Mouse (Mus musculus): ENCODE results near the gene Snrk.

Snrk gene

DNA sequence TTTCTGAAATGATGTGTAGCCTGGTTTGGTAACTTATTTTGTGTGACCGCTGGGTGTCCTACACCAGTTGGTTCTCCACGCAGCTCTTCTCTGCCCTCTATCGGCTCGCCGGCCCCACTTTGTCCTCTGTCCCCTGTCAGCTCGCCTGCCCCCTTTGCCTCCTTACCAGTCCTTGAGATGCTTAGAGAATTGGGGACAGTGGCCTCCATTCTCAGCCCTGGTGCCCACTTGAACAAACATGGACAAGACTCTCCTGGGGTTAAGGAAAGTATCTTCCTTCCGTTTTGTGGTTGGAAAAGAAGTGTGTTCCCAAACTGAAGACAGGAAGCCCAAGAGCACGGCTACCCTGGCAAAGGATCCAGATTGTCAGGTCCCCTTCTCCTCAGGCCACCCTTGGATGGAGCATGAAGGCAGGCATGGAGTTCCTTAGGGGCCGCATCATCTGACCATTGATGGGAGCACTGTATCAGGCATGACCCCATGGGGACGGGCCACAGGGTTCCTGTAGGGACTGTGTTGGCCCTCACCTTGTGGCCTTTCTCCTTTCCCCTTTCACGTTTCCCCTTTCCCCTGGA lies 55.6 kb downstream of the Snrk start:
- peaks cover 2% of the 10 kb centered on the region; the same call in 1 of the 2 replicates for H3K36me3 ChIP-seq (ENCODE audit: control insufficient read depth, insufficient read depth, low read length, poor library complexity, severe bottlenecking)
- no peaks in the 10 kb centered on the region for H3K27me3 ChIP-seq (ENCODE audit: control insufficient read depth, insufficient read depth, low read length, poor library complexity, severe bottlenecking)
- DNase-seq (ENCODE audit: low read depth, low spot score) = no peak

DNA sequence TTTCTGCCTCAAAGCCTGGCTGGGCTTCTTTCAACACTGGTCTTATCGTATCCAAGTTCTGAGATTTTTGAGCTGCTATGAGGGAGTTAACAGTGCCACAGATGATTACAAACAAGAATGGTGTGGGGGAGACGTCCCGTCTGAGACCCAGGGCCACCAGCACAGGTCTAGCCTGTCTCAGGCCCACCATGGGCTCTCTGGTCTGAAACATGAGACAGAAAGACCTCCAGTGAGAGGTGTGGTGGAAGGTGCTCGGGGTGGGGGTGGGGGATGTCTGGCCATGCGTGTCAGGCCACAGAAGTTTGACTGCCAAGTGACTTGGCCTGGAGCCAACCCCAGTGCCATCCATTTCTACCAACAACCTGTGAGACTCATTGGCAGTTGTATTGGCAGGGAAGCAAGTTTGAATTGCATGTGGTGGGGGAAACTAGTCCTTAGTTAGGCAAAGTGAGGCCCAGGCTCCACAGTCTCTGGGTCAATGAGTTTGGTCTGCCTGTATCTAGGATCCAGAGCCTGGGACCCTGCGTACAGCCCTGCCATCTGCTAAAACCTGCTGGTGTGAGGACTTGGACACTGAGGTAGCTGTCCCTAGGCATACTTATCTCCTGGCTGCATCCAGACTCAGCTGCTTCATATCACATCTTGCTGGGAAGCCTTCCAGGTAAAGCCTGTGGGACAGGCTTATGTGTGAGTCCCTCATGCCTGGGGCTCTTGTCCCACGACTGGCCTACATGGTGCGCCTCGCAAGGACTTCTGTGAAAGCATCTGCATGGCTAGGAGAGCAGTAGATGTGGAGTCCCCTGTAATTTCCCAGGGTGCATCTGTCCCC lies 56.6 kb downstream of the Snrk start:
- peak; percentile 11 for DNase-seq (ENCODE audit: low read depth, low spot score)
- no peaks in the 10 kb centered on the region for H3K27me3 ChIP-seq (ENCODE audit: control insufficient read depth, insufficient read depth, low read length, poor library complexity, severe bottlenecking)
- peaks cover 2% of the 10 kb centered on the region; the same call in 1 of the 2 replicates for H3K36me3 ChIP-seq (ENCODE audit: control insufficient read depth, insufficient read depth, low read length, poor library complexity, severe bottlenecking)

DNA sequence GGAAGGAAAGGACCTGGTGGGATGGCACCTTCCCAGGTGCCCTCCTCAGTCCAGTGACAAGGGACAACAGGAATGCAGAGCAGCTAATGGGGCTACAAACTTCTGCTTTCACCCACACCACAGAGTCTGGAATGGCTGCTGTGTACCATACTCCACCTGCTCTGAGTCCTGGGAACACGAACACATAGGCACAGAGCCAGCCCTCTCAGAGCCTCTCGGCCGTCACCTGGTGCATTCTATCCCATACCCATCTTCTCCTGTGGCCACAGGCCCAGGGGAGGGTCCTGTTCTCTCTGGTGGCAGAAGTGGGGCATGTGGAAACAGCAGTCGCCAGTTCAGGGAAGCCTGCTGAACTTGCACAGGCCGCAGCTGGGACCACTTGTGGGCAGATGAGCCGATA lies 57.7 kb downstream of the Snrk start:
- DNase-seq (ENCODE audit: low read depth, low spot score) = no peak
- H3K27me3 ChIP-seq (ENCODE audit: control insufficient read depth, insufficient read depth, low read length, poor library complexity, severe bottlenecking) = no peaks in the 10 kb centered on the region
- H3K36me3 ChIP-seq (ENCODE audit: control insufficient read depth, insufficient read depth, low read length, poor library complexity, severe bottlenecking) = peaks cover 2% of the 10 kb centered on the region

DNA sequence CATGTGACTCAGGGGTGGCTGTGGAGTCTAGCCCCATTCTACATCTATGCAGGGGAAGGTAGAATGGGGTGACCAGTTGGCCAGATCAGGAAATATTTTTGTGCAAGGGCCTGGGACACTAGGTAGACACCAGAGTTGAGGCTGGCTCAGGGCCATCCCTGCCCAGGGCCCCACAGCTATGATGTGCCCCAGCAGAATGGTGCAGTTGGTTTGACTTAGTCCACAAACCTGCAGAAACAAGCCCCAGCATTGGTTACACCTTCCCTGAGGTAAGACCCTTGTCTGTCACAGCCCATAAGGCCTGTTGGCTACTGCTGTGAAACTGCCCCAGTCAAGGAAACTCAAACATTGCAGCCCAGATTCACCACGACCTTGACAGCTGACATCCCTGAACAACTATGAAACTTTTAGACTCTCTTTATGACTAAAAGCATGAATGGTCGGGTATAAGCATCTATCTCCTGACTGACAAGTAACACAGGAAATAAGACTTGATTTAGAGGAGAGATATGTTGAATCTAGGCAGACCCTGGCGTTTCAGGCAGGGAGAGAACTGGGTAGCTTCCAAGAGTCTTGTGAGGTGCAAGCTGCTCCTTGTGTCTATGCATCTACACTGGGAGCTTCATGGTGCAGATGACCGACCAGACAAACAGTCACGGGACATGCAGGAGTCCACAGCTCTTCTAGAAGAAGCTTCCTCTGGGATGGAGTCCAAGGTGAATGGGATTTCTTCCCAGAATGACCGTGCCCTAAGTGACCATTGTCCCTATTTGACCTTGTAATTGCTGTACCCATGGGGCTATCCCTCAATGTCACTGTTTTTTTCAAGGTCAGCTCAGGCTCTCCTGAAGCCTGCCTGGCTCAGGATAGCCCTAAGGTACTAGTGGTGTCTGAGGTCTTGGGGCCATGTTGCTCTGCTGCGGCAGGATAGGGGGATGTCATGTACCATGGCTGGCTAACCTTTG lies 60.5 kb downstream of the Snrk start:
- Histone ChIP-seq H3K27me3 (ENCODE audit: control insufficient read depth, insufficient read depth, low read length, poor library complexity, severe bottlenecking) (no peaks in the 10 kb centered on the region), H3K36me3 (ENCODE audit: control insufficient read depth, insufficient read depth, low read length, poor library complexity, severe bottlenecking) (no peaks in the 10 kb centered on the region; the same call in none of the 2 replicates)
- DNase-seq (ENCODE audit: low read depth, low spot score) = no peak

DNA sequence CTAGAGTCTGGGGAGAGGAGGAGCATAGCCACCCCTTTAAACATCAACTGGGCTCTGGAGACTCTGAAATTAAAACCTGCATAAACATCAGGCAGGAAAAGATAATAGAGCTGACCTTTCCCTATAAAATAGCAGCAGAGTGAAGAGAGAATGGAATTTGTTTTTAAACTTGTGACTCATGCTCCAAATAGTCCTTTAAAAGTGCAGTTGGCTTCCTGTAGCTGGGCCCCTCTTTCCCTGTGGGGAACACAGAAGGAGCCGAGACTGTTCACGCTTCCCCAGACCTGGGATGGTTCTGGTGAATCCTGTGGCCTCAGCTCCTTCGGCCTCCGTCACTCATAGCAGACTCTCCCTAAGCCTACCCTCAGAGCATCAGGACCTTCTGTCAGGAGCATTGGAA lies 61.4 kb downstream of the Snrk start:
- no peaks in the 10 kb centered on the region for H3K27me3 ChIP-seq (ENCODE audit: control insufficient read depth, insufficient read depth, low read length, poor library complexity, severe bottlenecking)
- DNase-seq (ENCODE audit: low read depth, low spot score) = no peak
- H3K36me3 ChIP-seq (ENCODE audit: control insufficient read depth, insufficient read depth, low read length, poor library complexity, severe bottlenecking) = no peaks in the 10 kb centered on the region; the same call in none of the 2 replicates

DNA sequence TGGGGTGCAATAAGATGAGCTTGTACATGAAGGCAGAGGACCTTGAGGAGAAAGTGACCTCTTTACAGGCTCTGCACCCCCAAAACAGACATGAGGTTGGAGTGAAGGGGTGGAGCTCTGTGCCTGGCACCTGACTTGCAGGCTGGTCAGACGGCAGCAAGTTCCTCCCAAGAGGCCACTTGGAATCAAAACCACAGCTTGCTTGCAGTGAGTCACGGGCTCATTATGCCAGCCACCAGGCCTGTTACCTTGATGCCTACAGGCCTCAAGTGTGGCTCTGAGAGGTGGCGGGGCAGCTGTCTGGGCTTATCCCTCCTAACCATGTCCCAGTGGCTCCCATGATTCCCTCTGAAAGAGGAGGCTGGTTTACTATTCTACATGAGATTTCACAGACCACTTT lies 63.0 kb downstream of the Snrk start:
- no peak for DNase-seq (ENCODE audit: low read depth, low spot score)
- Histone ChIP-seq H3K36me3 (ENCODE audit: control insufficient read depth, insufficient read depth, low read length, poor library complexity, severe bottlenecking) (no peaks in the 10 kb centered on the region; the same call in none of the 2 replicates), H3K27me3 (ENCODE audit: control insufficient read depth, insufficient read depth, low read length, poor library complexity, severe bottlenecking) (no peaks in the 10 kb centered on the region)

DNA sequence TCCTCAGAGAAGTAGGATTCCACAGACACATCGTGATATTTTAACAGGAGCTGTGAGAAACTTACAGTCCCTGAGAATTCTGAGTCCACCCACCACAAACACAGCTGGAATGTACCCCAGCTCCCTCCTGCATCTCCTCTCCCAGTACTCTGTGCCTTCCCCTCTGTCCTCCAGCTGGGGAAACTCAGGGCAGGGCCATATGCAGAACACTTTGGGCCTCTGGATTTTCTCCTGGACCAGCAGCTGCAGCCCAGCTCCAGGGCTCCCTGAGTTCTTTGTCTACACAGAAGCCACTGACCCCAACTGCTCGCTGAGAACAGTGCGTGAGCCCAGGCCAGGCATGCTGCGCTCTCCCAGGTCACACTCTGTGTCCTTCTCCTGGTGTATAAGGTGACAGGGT lies 66.0 kb downstream of the Snrk start:
- no peaks in the 10 kb centered on the region for H3K27me3 ChIP-seq (ENCODE audit: control insufficient read depth, insufficient read depth, low read length, poor library complexity, severe bottlenecking)
- H3K36me3 ChIP-seq (ENCODE audit: control insufficient read depth, insufficient read depth, low read length, poor library complexity, severe bottlenecking) = no peaks in the 10 kb centered on the region; the same call in 1 of the 2 replicates
- no peak for DNase-seq (ENCODE audit: low read depth, low spot score)

DNA sequence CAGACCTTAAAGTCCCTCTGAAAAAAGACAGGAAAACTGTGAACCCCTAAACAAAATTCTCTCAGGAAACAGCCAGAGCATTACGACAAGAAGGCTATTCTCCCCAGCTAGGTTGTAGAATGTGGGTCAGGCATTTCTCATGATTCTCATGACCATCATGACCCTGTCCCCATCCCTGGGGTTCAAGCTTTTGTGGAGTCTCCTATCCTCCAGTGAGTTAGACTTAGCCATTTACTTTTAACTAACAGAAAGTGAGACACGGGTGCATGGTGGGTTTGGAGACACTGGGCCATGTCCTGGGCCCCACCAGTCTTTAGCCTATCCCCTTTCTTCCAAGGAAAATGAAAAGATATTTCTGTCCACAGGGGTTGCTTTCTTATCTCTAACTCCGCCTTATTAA lies 67.3 kb downstream of the Snrk start:
- Histone ChIP-seq H3K27me3 (ENCODE audit: control insufficient read depth, insufficient read depth, low read length, poor library complexity, severe bottlenecking) (no peaks in the 10 kb centered on the region), H3K36me3 (ENCODE audit: control insufficient read depth, insufficient read depth, low read length, poor library complexity, severe bottlenecking) (no peaks in the 10 kb centered on the region; the same call in 1 of the 2 replicates)
- no peak for DNase-seq (ENCODE audit: low read depth, low spot score)

DNA sequence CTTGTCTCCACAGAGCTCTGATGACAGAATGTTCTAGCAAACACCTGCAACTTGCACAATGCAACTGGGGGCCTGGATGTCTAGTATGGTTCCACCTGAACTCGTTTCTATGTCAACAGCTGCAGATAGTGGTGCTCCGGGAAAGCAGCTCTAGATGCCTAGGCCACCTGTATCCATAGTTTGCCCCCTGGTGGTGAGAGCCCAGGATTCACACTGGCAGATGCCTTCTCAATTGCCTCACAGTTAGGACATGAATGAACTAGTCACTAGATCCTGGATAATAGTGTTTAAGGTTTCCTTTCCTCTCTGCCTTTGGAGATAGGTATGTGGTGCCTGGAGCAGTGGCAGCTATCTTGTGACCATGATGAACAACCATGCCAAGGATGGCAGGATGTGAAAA lies 68.0 kb downstream of the Snrk start:
- Histone ChIP-seq H3K27me3 (ENCODE audit: control insufficient read depth, insufficient read depth, low read length, poor library complexity, severe bottlenecking) (no peaks in the 10 kb centered on the region), H3K36me3 (ENCODE audit: control insufficient read depth, insufficient read depth, low read length, poor library complexity, severe bottlenecking) (no peaks in the 10 kb centered on the region)
- DNase-seq (ENCODE audit: low read depth, low spot score) = peak; percentile 77

DNA sequence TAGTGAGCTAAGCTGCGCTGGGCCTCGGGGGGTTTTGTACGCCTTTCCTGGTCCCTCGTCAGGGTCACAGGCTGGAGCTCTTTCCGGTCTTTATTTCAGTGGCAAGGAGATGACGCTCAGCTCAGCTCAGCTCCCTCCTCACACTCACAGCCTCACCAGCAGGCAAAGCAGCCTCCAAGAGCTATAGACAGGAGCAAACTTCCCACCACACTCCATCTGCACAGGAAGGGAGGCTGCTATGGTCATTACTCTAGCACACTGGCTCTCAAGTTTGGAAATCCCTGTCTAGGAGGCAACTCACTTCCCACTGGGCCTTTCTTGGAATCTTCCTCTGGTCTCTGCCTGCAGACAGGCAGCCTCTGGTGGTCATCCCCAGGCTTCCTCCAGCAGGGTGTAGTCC lies 68.9 kb downstream of the Snrk start:
- Histone ChIP-seq H3K36me3 (ENCODE audit: control insufficient read depth, insufficient read depth, low read length, poor library complexity, severe bottlenecking) (no peaks in the 10 kb centered on the region), H3K27me3 (ENCODE audit: control insufficient read depth, insufficient read depth, low read length, poor library complexity, severe bottlenecking) (no peaks in the 10 kb centered on the region)
- DNase-seq (ENCODE audit: low read depth, low spot score) = no peak

DNA sequence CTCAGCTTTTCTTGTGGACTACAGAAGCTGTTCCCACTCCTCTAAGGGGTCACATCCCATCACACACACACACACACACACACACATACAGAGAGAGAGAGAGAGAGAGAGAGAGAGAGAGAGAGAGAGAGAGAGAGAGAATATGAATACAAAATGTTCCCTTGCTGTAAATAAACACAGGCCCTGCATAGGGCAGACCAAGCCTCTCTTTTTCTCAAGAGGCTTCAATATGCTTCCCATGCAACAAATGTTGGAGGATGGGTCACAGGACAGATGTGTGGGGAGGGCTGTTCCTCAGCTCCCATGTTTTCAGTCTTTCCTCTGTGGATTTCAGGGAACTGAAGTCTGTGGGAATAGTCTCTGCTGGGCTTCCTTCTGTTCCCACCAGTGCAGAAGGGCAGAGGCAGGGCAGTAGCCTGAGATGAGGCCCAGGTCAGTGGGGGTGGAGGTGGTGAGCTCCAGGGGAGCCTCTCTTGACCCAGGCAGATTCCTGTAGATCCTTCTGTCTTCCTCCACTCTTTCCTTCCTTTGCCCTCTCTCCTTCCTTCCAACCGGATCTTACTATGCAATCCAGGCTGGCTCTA lies 69.7 kb downstream of the Snrk start:
- no peaks in the 10 kb centered on the region; the same call in 1 of the 2 replicates for H3K36me3 ChIP-seq (ENCODE audit: control insufficient read depth, insufficient read depth, low read length, poor library complexity, severe bottlenecking)
- DNase-seq (ENCODE audit: low read depth, low spot score) = no peak

DNA sequence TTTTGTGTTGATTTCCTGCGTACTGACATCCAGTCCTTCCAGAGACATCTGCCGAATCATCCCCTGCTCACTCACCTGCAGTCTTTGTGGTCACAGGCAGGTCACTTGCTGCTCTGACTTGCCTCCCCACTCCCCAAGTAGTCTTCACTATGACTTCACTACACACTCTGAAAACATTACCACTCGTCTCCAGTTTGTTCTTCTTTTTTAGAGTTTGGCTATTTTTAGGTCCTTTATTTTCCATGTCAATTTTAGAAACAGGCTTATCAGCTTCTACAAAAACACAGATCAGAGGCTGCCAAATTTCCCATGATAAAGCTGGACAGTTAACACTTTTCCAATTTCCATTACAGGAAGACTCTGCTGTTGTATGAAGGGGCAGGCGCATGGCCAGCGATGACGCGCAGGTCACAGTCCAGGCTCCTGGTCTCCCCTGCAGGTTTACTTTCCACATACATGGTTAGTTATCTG lies 70.4 kb downstream of the Snrk start:
- Histone ChIP-seq H3K36me3 (ENCODE audit: control insufficient read depth, insufficient read depth, low read length, poor library complexity, severe bottlenecking) (no peaks in the 10 kb centered on the region; the same call in 1 of the 2 replicates), H3K27me3 (ENCODE audit: control insufficient read depth, insufficient read depth, low read length, poor library complexity, severe bottlenecking) (no peaks in the 10 kb centered on the region)
- DNase-seq (ENCODE audit: low read depth, low spot score) = peak; percentile 32

More for the DNA sequence above, 69.7 kb downstream of the Snrk start:
- H3K27me3 ChIP-seq (ENCODE audit: control insufficient read depth, insufficient read depth, low read length, poor library complexity, severe bottlenecking) = no peaks in the 10 kb centered on the region

DNA sequence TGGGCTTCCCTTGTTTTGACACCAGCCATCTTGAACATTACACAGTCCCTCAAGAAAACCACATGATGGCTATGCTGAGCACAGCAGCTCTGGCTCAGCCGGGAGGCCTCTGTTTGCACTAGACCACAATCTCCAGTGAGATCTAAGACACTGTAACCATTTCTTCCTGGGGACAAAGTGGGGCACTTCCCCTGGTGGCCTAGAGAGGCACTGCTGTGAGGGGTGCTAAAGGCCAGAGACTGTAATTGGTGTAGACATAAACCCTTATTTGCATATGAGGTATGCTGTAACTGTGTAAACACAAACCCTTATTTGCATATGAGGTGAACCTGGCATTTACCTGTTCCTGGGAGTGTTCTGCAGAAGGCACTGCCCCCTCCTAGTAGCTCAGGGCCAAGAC lies 71.7 kb downstream of the Snrk start:
- Histone ChIP-seq H3K27me3 (ENCODE audit: control insufficient read depth, insufficient read depth, low read length, poor library complexity, severe bottlenecking) (no peaks in the 10 kb centered on the region), H3K36me3 (ENCODE audit: control insufficient read depth, insufficient read depth, low read length, poor library complexity, severe bottlenecking) (no peaks in the 10 kb centered on the region; the same call in 1 of the 2 replicates)
- DNase-seq (ENCODE audit: low read depth, low spot score) = peak; percentile 47

DNA sequence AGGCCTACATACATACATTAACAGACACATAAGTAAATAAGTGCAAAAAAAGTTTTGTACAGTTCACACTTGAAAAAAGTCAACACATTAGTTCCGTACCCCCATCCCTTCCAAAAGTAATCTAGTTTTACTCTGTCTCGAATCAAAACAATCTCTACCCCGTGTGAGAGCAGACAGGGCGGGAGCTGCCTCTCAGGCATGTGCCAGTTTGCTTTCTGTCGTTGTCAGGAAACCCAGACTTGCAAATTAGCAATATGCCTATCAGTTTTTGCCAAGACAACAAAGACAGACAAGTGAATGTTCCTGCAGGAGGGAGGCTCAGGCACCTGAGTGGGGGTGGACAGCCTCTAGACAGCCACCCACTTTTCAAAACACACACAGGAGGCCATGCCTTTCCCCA lies 76.3 kb downstream of the Snrk start:
- DNase-seq (ENCODE audit: low read depth, low spot score) = no peak
- Histone ChIP-seq H3K27me3 (ENCODE audit: control insufficient read depth, insufficient read depth, low read length, poor library complexity, severe bottlenecking) (no peaks in the 10 kb centered on the region), H3K36me3 (ENCODE audit: control insufficient read depth, insufficient read depth, low read length, poor library complexity, severe bottlenecking) (no peaks in the 10 kb centered on the region; the same call in 1 of the 2 replicates)
